Mouse (Mus musculus) macrophage (primary cell): ENCODE results near the gene Hyal4. TPM values are rescaled to one million over a fixed set of nuclear protein-coding genes. Genes with fewer than 3 reads are reported as not detected.

Experiments used
- H3K27ac ChIP-seq: fragments of 350-480 bp; formaldehyde crosslinking; 2 replicates; pipeline ENCODE4 v1.9.0; 2021
- H3K36me3 ChIP-seq: fragments of 350-480 bp; formaldehyde crosslinking; 2 replicates; pipeline ENCODE4 v1.9.0; 2021; ENCODE audit errors: inconsistent target
- H3K4me3 ChIP-seq: fragments of 350-480 bp; formaldehyde crosslinking; 2 replicates; pipeline ENCODE4 v1.9.0; 2021; ENCODE audit errors: inconsistent target
- H3K79me2 ChIP-seq: fragments of 350-480 bp; formaldehyde crosslinking; 2 replicates; pipeline ENCODE4 v1.9.0; 2021; ENCODE audit errors: inconsistent target
- WGBS: methylation state at CpG from one replicate; pipeline ENCODE4 v1.1.7; 2026; ENCODE audit warnings: inconsistent platforms; ENCODE audit not compliant: missing documents; 5-methylcytosine and 5-hydroxymethylcytosine counted together
- polyA plus RNA-seq: library from polyadenylated mRNA; stranded (reverse); fragments of 250-400 nt; gene quantifications from 3 replicates; pipeline ENCODE4 v1.2.4, GENCODE M21; 2018; ENCODE audit warnings: inconsistent platforms
- total RNA-seq, 78 experiments: library from RNA; depleted of rRNA; stranded (reverse); fragments of 250-400 nt; gene quantifications; 1 replicate in 9 of 78; 2 replicates in 24 of 78; 3 replicates in 43 of 78; 4 replicates in 2 of 78; pipeline ENCODE4 v1.2.4; 2018; ENCODE audit warnings: inconsistent platforms in 56 of 78

Gene Hyal4
- total RNA-seq (2018; cell fraction: chromatin; rRNA removed), result not detected
- not detected for total RNA-seq (2018; cell fraction: cytosol; rRNA removed)
- not detected for total RNA-seq (2018; cell fraction: nucleus; rRNA removed)
- polyA plus RNA-seq, result not detected in 3 replicates

DNA sequence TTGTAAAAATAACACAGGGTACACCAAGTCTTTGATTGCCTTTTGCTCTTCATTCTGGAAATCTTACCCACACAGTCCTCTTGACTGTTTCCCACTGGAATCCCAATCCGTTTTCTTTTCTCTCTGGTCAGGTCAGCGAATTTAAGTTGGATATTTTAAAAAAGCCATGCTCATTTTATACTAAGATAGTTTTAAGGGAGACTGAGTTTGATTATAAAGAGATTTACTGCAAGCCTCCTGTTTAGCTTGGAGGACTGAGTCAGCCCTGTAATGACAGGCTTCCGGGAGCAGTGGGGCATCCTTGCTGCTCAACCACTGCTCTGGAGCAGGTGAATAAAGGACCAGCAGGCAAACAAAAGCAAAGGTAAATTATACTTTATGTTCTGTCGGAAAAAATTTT is at the start of gene Hyal4:
TSS of gene Hyal4 (plus strand) at position 301 of the 400 bp plus-strand sequence.
- Histone ChIP-seq H3K79me2 (no peaks in the 10 kb centered on the region), H3K4me3 (no peak within 1 kb of the TSS), H3K36me3 (no peaks in the 10 kb centered on the region), H3K27ac (no peak within 1 kb of the TSS)
- WGBS, result 88% methylated on average over 4 of the region's 4 CpGs

DNA sequence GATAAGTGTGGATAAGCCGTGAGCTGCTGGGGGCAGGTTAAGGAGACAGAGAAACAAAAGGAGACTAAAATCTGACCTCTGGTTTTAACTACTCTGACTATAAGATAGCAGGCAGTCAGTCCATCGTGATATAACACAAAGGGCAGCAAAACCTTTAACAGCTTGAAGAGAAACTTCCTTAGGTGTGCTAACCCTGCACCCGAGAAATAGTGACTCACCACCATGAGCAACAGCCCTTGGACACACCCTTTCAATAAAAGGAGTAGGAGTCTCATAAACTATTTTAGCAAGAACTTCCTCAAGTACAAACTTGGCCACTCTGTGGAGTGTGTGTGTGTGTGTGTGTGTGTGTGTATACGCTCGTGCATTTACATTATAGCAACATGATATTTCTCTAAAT is 41.0 kb upstream of the Hyal4 start:
- Histone ChIP-seq H3K36me3 (no peaks in the 10 kb centered on the region), H3K4me3 (no peak overlapping the region), H3K79me2 (no peaks in the 10 kb centered on the region), H3K27ac (no peak overlapping the region)
- 83% methylated on average over 5 of the region's 5 CpGs for WGBS

DNA sequence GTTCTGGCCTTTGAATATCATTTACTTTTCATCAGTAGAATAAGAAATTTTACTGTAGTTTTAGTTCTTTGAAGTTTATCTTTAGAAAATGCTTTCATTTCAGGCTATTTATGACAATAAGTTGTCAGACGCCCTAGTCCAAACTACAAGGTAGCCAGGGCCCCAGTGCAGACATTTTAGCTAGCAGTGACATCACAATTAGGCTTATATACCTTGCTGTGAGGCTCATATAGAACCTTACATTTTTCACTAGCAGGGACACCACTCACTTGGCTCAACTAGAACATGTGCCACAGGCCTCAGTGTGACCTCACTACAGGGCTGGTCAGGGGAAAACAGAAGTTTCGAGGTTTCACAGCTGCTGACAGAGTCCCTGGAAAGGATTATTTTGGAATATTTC is 40.6 kb upstream of the Hyal4 start:
- Histone ChIP-seq H3K36me3 (no peaks in the 10 kb centered on the region), H3K27ac (no peak overlapping the region), H3K4me3 (no peak overlapping the region), H3K79me2 (no peaks in the 10 kb centered on the region)
- 75% methylated on average over 2 of the region's 2 CpGs for WGBS

DNA sequence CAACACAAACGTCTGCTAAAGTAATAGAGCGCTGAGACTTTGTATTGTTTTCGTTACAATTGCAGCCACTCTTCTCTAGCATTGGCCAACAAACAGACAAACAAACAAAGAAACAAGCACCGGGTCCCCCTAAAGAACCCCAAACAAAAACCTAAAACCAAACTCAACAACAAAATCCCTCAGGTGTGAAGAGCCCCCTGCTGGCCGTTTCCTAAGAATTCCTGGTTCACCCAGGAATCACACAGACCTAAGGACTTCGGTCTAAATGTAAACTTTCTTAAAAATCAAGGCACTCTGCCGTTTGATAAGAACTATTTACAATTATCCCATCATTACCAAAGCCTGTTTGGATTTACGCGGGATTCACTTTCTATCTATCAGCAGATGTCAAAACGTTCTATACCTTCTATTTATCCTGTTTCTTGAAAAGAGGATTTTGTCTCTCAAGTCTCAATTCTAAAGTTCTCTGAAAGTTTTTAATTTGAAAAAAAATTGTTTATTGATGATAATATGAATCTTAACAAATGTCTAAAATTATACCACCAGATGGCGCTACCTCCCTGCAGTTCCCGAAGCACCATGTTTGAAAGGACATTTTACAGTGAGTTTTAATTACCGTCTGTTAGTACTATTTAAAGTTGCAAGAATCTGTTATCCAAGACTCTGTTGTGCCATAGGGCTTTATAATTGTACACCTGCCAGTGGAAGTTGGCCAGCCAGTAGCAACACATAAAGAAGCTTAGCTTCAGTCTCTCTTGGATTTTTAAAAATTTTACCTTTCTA is 26.6 kb upstream of the Hyal4 start:
- 32% methylated on average over 13 of the region's 13 CpGs for WGBS
- H3K4me3 ChIP-seq, result no peak overlapping the region
- no peak overlapping the region for H3K27ac ChIP-seq
- no peaks in the 10 kb centered on the region for H3K79me2 ChIP-seq
- no peaks in the 10 kb centered on the region for H3K36me3 ChIP-seq

DNA sequence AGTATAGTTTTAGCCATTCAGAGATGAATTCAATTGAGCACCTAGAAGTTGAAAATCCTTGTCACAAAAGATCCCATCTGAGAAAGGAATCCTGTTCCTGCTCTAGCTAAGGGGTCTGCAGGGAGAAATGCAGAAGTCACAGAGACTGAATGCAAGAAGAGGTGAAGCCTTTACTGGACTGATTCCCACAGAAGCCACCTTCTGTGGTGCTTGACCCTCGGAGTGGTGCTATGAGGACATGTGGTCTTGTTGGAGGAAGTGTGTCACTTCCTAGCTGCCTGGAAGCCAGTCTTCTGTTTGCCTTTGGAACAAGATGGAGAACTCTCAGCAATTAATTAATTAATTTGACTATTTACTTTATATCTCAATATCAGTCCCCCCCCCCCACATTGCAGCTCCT is 20.0 kb upstream of the Hyal4 start:
- no peak overlapping the region for H3K4me3 ChIP-seq
- H3K27ac ChIP-seq, result no peak overlapping the region
- WGBS, result 20% methylated on average over 1 of the region's 1 CpGs
- H3K36me3 ChIP-seq, result no peaks in the 10 kb centered on the region
- no peaks in the 10 kb centered on the region for H3K79me2 ChIP-seq

DNA sequence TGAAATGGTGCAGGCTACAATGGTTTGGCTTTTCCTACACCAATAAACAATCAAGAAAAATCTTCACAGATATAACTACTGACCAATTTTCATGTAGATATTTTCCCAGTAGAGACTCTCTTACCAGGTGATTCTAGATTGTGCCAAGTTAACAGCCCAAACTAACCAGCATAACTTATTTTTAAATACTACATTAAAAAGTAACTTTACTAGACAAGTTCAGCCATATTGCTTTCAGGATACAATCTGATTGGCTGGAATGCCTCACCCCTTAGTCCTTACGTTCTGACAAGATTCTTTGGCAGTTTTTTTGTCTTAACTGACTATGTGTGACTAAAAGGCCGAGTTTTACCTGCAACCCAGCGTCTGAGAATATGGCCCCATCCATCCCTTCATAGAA is 15.2 kb upstream of the Hyal4 start, which contains the start of gene Hyal6:
TSS of gene Hyal6 (plus strand) at position 301 of the 400 bp plus-strand sequence.
- no peaks in the 10 kb centered on the region for H3K36me3 ChIP-seq
- H3K79me2 ChIP-seq, result no peaks in the 10 kb centered on the region
- H3K27ac ChIP-seq, result no peak within 1 kb of the TSS
- no peak within 1 kb of the TSS for H3K4me3 ChIP-seq
- 89% methylated on average over 2 of the region's 3 CpGs for WGBS

DNA sequence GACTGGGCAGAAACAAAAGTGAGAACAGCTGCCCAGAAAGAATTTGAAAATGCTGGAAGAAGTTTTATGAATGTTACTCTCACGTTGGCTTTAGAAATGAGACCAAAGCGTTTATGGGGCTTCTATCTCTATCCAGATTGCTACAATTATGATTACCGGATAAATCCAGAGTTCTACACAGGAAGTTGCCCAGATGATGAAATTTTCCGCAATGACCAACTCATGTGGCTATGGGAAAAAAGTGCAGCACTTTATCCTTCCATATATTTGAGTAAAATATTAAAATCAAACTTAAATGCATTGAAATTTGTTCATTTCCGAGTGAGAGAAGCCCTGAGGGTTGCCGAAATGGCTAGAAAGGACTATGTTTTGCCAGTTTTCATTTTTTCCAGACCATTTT is 13.6 kb upstream of the Hyal4 start:
- Histone ChIP-seq H3K27ac (no peak overlapping the region), H3K36me3 (no peaks in the 10 kb centered on the region), H3K79me2 (no peaks in the 10 kb centered on the region), H3K4me3 (no peak overlapping the region)
- WGBS, result 95% methylated on average over 6 of the region's 6 CpGs

DNA sequence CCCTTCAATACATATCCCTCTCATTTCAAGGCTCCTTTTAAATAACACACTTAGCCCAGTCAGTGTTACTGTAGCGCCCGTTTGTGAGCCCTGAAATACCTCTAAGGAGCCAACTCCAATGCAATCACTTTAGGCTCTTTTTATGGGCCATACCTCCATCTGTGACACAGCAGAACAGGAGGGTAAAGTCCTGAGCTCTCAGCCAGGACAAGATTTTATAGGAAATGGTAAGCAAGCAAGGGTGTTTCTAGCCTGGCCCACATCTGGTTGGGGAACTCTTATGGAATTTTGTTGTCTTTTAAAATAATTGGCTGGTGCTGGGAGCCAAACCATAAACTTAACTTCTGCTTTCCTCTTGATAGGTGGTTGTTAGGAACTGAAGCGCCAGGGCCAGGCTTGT is 11.2 kb downstream of the Hyal4 start:
- WGBS, result 88% methylated on average over 3 of the region's 3 CpGs
- H3K4me3 ChIP-seq, result no peak overlapping the region

DNA sequence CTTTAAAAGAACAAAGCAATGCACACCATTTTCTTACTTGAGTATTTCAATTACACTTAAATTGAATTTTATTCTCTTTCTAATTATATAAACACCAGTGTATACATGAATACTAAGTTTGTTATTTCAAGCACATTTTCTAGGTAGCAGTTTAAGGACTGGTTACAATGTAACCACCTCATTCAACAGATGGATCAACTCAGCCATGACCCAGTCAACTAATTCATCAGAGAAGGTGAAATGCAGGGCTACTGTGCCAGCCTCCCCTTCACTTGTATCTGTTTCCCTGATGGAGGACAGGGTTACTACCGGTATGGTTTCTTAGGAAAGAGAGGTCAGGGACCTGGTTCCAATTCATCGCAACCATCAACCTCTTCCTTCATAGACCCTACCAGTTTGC is 18.1 kb downstream of the Hyal4 start:
- Histone ChIP-seq H3K79me2 (no peaks in the 10 kb centered on the region), H3K27ac (no peak overlapping the region), H3K4me3 (no peak overlapping the region), H3K36me3 (no peaks in the 10 kb centered on the region)
- WGBS, result 79% methylated on average over 2 of the region's 2 CpGs

More for the DNA sequence above, 11.2 kb downstream of the Hyal4 start:
- no peaks in the 10 kb centered on the region for H3K36me3 ChIP-seq
- no peak overlapping the region for H3K27ac ChIP-seq
- H3K79me2 ChIP-seq, result no peaks in the 10 kb centered on the region

DNA sequence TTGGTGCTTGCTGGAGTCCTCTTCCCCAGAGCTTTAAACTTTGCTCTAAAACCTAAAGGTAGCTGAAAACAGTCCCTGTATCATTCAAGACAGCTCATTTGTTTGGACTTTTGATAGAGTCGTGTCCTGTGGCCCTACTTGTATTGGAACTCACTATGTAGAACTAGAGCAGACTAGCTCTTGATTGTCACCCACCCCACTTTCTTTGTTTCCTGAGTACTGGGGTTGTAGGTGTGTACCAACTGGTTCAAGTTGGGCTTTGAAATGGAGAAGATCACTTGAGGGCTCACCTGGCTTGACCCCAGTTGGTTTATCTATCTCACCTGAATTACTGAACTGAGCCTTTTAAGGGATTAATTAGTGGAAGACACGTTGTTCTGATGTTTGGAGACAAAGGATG is 31.1 kb downstream of the Hyal4 start:
- no peak overlapping the region for H3K27ac ChIP-seq
- WGBS, result 58% methylated on average over 2 of the region's 2 CpGs
- no peaks in the 10 kb centered on the region for H3K36me3 ChIP-seq
- no peak overlapping the region for H3K4me3 ChIP-seq
- H3K79me2 ChIP-seq, result no peaks in the 10 kb centered on the region

DNA sequence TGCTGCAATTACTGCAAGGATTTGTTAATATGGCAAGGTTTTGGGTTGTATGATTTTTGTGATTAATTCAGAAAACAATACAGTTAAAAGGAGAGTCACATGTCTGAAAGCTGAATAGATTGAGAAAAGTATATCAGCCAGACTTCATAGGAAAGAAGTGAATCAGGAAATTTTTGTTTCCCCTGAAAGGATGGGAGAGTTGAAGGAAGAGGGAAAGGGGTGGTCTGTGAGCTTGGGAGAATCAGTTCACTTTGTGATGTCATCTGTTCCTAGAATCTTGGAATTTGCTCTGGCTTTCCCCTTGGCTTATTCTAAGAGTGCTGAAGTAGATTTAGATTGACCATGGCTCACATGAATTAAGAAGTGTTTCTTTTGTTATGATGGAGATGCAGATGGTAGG is 42.8 kb downstream of the Hyal4 start, which contains the start of gene Spam1:
TSS of gene Spam1 (plus strand) at position 301 of the 400 bp plus-strand sequence.
- Histone ChIP-seq H3K27ac (no peak within 1 kb of the TSS), H3K36me3 (no peaks in the 10 kb centered on the region), H3K4me3 (no peak within 1 kb of the TSS), H3K79me2 (no peaks in the 10 kb centered on the region)

Other genes starting within 250 kb of the Hyal4 start
- not detected in 3 replicates for gene Iqub, start 233.3 kb upstream of the Hyal4 start, polyA plus RNA-seq
- 69.6 to 126 TPM (median 88.2 TPM) in 3 replicates for gene Ndufa5, start 220.3 kb upstream of the Hyal4 start, polyA plus RNA-seq
- not detected in 3 replicates for gene Asb15, start 220.2 kb upstream of the Hyal4 start, polyA plus RNA-seq
- gene Lmod2, start 150.6 kb upstream of the Hyal4 start, polyA plus RNA-seq, result not detected in 3 replicates
- 9.3 to 15.8 TPM (median 10.4 TPM) in 3 replicates for gene Wasl, start 83.3 kb upstream of the Hyal4 start, polyA plus RNA-seq
- not detected in 3 replicates for gene Hyal6, start 15.1 kb upstream of the Hyal4 start, polyA plus RNA-seq
- not detected in 3 replicates for gene Spam1, start 42.9 kb downstream of the Hyal4 start, polyA plus RNA-seq
- gene Hyal5, start 109.7 kb downstream of the Hyal4 start, polyA plus RNA-seq, result not detected in 3 replicates
- not detected in 3 replicates for gene Tmem229a, start 208.0 kb downstream of the Hyal4 start, polyA plus RNA-seq